Mouse (Mus musculus) thymus, postnatal 0 days (tissue): Measurements from ENCODE around the gene Cdk5. TPM values are rescaled to one million over a fixed set of nuclear protein-coding genes. Genes with fewer than 3 reads are reported as not detected.
A peak's percentile ranks its signal among the peaks of the same experiment; 100 is the strongest.
"Not testable (repeated sequence)": the region's sequence is repeated elsewhere in the genome, so short reads cannot be mapped to it uniquely, and the experiment has no call there.

Experiments used
- DNase-seq: peaks from one replicate; pipeline ENCODE4 v3.0.0-alpha.2; 2015; ENCODE audit warnings: low spot score
- polyA plus RNA-seq: library from polyadenylated mRNA; unstranded; fragments of >200 nt; fragmentation: Nextera tagmentation; extraction: Ambion mirVana; gene quantifications from 2 replicates; pipeline ENCODE4 v1.2.1, GENCODE M21; 2015

The Cdk5 gene
- polyA plus RNA-seq, 1 experiment from 2014 or later, result 31.4 TPM

- no peak for DNase-seq
Observed at GRCm38 (mm10) chr5:24400362-24400761, 23.0 kb downstream of the Cdk5 start.

GRCm38 (mm10) chr5:24399686-24400085 lies 23.6 kb downstream of the Cdk5 start:
- DNase-seq, result no peak

GRCm38 (mm10) chr5:24396254-24396653 lies 27.1 kb downstream of the Cdk5 start:
- not testable (repeated sequence) for DNase-seq

GRCm38 (mm10) chr5:24394165-24394894 lies 29.0 kb downstream of the Cdk5 start:
- DNase-seq, result peak; percentile 94

- DNase-seq, result peak; percentile 85
Observed at GRCm38 (mm10) chr5:24393392-24393997, 29.8 kb downstream of the Cdk5 start, which contains the start of gene Abcb8. Gene Abcb8 (plus strand): TSS chr5:24393663.

GRCm38 (mm10) chr5:24392724-24393123 lies 30.6 kb downstream of the Cdk5 start:
- DNase-seq, result no peak

GRCm38 (mm10) chr5:24391864-24392263 lies 31.5 kb downstream of the Cdk5 start, which contains the start of gene Atg9b:
Gene Atg9b (minus strand): TSS chr5:24392143.
- no peak for DNase-seq

GRCm38 (mm10) chr5:24389658-24390020 lies 33.7 kb downstream of the Cdk5 start:
- no peak for DNase-seq

- peak; percentile 83 for DNase-seq
Observed at GRCm38 (mm10) chr5:24389011-24389657, 34.2 kb downstream of the Cdk5 start.

GRCm38 (mm10) chr5:24388246-24388915 lies 34.9 kb downstream of the Cdk5 start:
- peak; percentile 5 for DNase-seq

GRCm38 (mm10) chr5:24387264-24388241 lies 35.8 kb downstream of the Cdk5 start:
- peak; percentile 75 for DNase-seq

- no peak for DNase-seq
Observed at GRCm38 (mm10) chr5:24385887-24386550, 37.3 kb downstream of the Cdk5 start.

- no peak for DNase-seq
Observed at GRCm38 (mm10) chr5:24385374-24385773, 38.0 kb downstream of the Cdk5 start.

GRCm38 (mm10) chr5:24384407-24384806 lies 38.9 kb downstream of the Cdk5 start:
- peak; percentile 9 for DNase-seq

- DNase-seq, result peak; percentile 91
Observed at GRCm38 (mm10) chr5:24383026-24383859, 40.1 kb downstream of the Cdk5 start.

- no peak for DNase-seq
Observed at GRCm38 (mm10) chr5:24381988-24382387, 41.3 kb downstream of the Cdk5 start.

- DNase-seq, result no peak
Observed at GRCm38 (mm10) chr5:24381486-24381885, 41.8 kb downstream of the Cdk5 start.

GRCm38 (mm10) chr5:24380499-24380898 lies 42.8 kb downstream of the Cdk5 start:
- DNase-seq, result no peak

- no peak for DNase-seq
Observed at GRCm38 (mm10) chr5:24379501-24379900, 43.8 kb downstream of the Cdk5 start.
